Mouse (Mus musculus): ENCODE measurements at regions not wholly inside any gene's neighbourhood (a gene's known extent, or its start where the extent isn't known, plus 50 kb on each side); places are given as distances from the start of the nearest gene placed in this dataset.

DNA sequence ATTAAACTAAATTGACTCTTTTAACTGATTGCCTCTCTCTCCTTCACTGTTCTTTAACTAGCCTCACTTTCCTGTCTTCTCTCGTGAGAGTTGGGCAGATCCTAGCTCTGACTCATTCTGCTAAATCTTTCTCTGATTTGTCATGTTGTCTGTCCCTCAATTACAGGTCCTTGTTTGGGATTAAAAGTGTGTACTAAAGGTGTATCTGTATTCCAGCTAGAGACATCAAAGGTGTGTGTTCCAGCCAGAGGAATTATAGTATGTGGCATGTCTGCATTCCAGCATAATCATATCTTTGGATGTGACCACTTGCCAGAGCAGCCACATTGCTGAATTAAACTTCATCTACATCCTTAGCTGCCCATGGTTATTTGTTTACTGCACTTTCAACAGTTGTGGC is 167.5 kb upstream of the Fam83b start:
- Histone ChIP-seq H3K4me3 (ENCODE audit: control insufficient read depth, low read depth, low read length) (no peak overlapping the region), H3K4me1 (ENCODE audit: control insufficient read depth, insufficient read depth, low read length) (no peaks in the 10 kb centered on the region), H3K27ac (ENCODE audit: control insufficient read depth, insufficient read depth, low read depth, low read length) (no peak overlapping the region), H3K36me3 (ENCODE audit: control insufficient read depth, insufficient read depth, low read length) (no peaks in the 10 kb centered on the region), H3K27me3 (ENCODE audit: control insufficient read depth, insufficient read depth, low read length) (no peaks in the 10 kb centered on the region)
- TF ChIP-seq POLR2A (IDR thresholded peaks at IDR 0.05; ENCODE audit: control insufficient read depth, low read depth, low read length): no peak
- no peak for TF ChIP-seq CTCF (IDR thresholded peaks at IDR 0.05; ENCODE audit: control insufficient read depth, insufficient read depth, insufficient replicate concordance, low read depth, low read length)

DNA sequence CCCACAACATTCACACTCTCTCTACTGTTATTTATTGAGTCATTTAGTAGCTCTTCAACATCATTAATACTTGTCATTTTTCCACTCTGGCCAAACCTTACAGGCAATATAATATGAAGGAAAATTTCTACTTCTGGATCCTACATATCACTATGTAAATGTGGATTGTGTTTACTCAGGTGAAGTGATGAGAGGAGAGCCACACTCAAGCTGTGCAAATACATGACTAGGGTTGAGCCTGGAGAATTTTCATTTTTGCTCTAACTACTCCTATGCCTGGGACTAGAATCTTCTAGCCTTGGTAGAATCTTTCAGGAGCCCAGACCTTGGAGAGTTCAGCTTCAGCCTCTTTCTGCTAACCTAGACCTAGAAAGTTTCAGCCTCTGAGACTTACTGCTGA is 166.9 kb upstream of the Fam83b start:
- no peaks in the 10 kb centered on the region for H3K4me1 ChIP-seq (ENCODE audit: control insufficient read depth, insufficient read depth, low read length)
- H3K27me3 ChIP-seq (ENCODE audit: control insufficient read depth, insufficient read depth, low read length): no peaks in the 10 kb centered on the region
- H3K27ac ChIP-seq (ENCODE audit: control insufficient read depth, insufficient read depth, low read depth, low read length): no peak overlapping the region
- H3K4me3 ChIP-seq (ENCODE audit: control insufficient read depth, low read depth, low read length): no peak overlapping the region
- no peaks in the 10 kb centered on the region for H3K36me3 ChIP-seq (ENCODE audit: control insufficient read depth, insufficient read depth, low read length)
- no peak for TF ChIP-seq POLR2A (IDR thresholded peaks at IDR 0.05; ENCODE audit: control insufficient read depth, low read depth, low read length)

DNA sequence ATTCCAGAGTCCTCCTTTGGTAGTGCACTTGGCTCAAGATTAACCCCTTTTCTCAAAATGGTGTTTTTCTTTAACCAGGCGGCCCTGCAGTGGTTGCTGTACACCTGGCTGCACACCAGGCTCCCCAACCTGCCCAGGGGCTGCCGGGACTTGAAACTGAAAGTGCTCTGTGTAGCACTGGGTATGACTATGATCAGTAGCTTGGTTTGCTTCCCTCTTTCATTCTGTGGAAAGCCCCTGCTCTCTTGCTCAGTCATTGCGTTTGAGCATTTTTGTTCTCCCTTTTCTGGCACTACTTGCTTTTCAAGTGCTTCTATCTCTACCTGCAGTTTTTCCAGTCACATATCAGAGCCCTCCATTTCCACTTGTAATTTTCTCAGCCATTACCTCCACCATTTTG is 156.0 kb upstream of the Fam83b start:
- no peaks in the 10 kb centered on the region for H3K4me1 ChIP-seq (ENCODE audit: control insufficient read depth, insufficient read depth, low read length)
- no peak overlapping the region for H3K27ac ChIP-seq (ENCODE audit: control insufficient read depth, insufficient read depth, low read depth, low read length)
- no peak overlapping the region for H3K4me3 ChIP-seq (ENCODE audit: control insufficient read depth, low read depth, low read length)
- TF ChIP-seq POLR2A (IDR thresholded peaks at IDR 0.05; ENCODE audit: control insufficient read depth, low read depth, low read length) (no peak), CTCF (IDR thresholded peaks at IDR 0.05; ENCODE audit: control insufficient read depth, insufficient read depth, insufficient replicate concordance, low read depth, low read length) (no peak)
- no peaks in the 10 kb centered on the region for H3K27me3 ChIP-seq (ENCODE audit: control insufficient read depth, insufficient read depth, low read length)
- H3K36me3 ChIP-seq (ENCODE audit: control insufficient read depth, insufficient read depth, low read length): no peaks in the 10 kb centered on the region

DNA sequence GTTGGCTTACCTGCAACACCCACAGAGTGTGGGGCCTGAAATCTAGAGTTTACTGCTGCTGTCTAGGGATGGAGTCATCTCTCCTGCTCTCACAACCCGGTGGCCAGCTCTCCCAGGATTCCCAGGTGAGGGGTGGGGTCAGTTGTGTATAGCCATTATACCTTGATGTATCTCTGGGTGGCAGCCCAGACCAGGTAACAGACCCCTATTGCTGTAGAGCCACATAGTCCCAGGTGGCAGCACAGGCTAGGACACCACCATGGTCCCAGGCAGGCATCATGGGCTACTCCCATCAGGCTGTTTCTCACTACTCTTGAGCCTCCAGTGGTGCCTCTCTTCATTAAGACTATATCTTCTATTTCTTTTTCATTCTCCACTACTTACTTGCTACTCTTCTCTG is 148.9 kb upstream of the Fam83b start:
- no peak overlapping the region for H3K27ac ChIP-seq (ENCODE audit: control insufficient read depth, insufficient read depth, low read depth, low read length)
- TF ChIP-seq POLR2A (IDR thresholded peaks at IDR 0.05; ENCODE audit: control insufficient read depth, low read depth, low read length): no peak
- TF ChIP-seq CTCF (IDR thresholded peaks at IDR 0.05; ENCODE audit: control insufficient read depth, insufficient read depth, insufficient replicate concordance, low read depth, low read length): no peak
- H3K4me3 ChIP-seq (ENCODE audit: control insufficient read depth, low read depth, low read length): no peak overlapping the region
- H3K4me1 ChIP-seq (ENCODE audit: control insufficient read depth, insufficient read depth, low read length): no peaks in the 10 kb centered on the region
- no peaks in the 10 kb centered on the region for H3K36me3 ChIP-seq (ENCODE audit: control insufficient read depth, insufficient read depth, low read length)
- H3K27me3 ChIP-seq (ENCODE audit: control insufficient read depth, insufficient read depth, low read length): no peaks in the 10 kb centered on the region

DNA sequence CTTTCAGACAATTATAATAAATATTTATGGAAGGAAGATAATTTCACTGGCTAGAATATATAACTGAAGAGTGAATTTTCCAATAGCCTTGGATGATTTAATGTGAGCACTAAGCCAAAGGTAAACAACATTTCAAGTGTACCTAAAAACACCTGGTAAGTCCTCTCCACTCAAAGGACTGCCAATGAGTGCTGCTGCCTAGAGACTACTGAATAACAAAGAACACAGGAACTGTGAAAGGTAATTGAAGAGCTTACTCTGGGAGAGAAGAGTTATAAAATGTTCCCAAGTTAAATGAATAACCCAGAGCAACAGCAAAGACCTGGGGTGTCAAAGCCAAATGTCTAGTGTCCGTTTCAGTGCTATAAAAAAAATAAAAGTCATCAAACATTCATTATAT is 139.5 kb upstream of the Fam83b start:
- H3K4me3 ChIP-seq (ENCODE audit: control insufficient read depth, low read depth, low read length): no peak overlapping the region
- no peaks in the 10 kb centered on the region for H3K4me1 ChIP-seq (ENCODE audit: control insufficient read depth, insufficient read depth, low read length)
- H3K27ac ChIP-seq (ENCODE audit: control insufficient read depth, insufficient read depth, low read depth, low read length): no peak overlapping the region
- no peaks in the 10 kb centered on the region for H3K36me3 ChIP-seq (ENCODE audit: control insufficient read depth, insufficient read depth, low read length)
- TF ChIP-seq CTCF (IDR thresholded peaks at IDR 0.05; ENCODE audit: control insufficient read depth, insufficient read depth, insufficient replicate concordance, low read depth, low read length): no peak
- no peak for TF ChIP-seq POLR2A (IDR thresholded peaks at IDR 0.05; ENCODE audit: control insufficient read depth, low read depth, low read length)
- no peaks in the 10 kb centered on the region for H3K27me3 ChIP-seq (ENCODE audit: control insufficient read depth, insufficient read depth, low read length)

DNA sequence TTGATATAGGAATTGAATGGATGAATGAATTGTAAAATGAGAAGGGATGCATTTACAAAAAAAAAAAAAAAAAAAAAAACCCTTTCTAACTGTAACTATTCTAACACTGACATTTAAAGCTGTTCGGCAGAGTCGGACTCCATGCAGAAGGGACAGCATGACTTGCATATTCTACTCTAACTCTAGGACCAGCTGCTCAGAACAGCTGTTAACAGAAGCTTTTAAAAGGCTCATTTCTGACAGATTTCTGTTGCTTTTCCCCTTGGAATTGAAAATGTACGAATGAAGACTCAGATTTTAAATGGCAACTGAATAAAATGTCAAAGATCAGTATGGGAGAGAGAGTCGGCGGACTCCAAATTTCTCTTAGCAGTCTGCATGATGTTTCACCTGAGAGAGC is 138.9 kb upstream of the Fam83b start:
- H3K4me3 ChIP-seq (ENCODE audit: control insufficient read depth, low read depth, low read length): no peak overlapping the region
- H3K27ac ChIP-seq (ENCODE audit: control insufficient read depth, insufficient read depth, low read depth, low read length): no peak overlapping the region
- no peaks in the 10 kb centered on the region for H3K27me3 ChIP-seq (ENCODE audit: control insufficient read depth, insufficient read depth, low read length)
- H3K4me1 ChIP-seq (ENCODE audit: control insufficient read depth, insufficient read depth, low read length): no peaks in the 10 kb centered on the region
- TF ChIP-seq POLR2A (IDR thresholded peaks at IDR 0.05; ENCODE audit: control insufficient read depth, low read depth, low read length): no peak
- no peak for TF ChIP-seq CTCF (IDR thresholded peaks at IDR 0.05; ENCODE audit: control insufficient read depth, insufficient read depth, insufficient replicate concordance, low read depth, low read length)
- H3K36me3 ChIP-seq (ENCODE audit: control insufficient read depth, insufficient read depth, low read length): no peaks in the 10 kb centered on the region

DNA sequence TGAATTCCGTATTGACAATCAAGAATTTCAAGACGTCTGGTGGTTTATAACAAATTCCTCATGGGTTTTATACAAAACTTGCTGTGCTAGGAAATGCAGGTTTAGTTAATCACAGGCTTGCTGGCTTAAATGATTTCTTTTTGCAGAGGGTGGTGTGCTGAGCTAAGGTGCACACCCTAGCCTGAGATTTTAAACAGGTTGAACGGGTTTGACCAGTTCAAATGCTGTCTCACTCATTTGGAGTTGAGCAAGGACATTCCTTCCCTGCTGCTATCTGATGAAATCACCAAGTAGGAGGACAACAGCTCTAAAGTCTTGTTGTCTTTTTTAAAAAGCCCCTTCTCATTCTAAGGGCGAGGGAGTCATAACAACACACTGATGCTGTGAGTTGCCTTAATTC is 128.6 kb upstream of the Fam83b start:
- Histone ChIP-seq H3K4me1 (ENCODE audit: control insufficient read depth, insufficient read depth, low read length) (no peaks in the 10 kb centered on the region), H3K36me3 (ENCODE audit: control insufficient read depth, insufficient read depth, low read length) (no peaks in the 10 kb centered on the region), H3K4me3 (ENCODE audit: control insufficient read depth, low read depth, low read length) (no peak overlapping the region), H3K27ac (ENCODE audit: control insufficient read depth, insufficient read depth, low read depth, low read length) (no peak overlapping the region), H3K27me3 (ENCODE audit: control insufficient read depth, insufficient read depth, low read length) (no peaks in the 10 kb centered on the region)
- no peak for TF ChIP-seq CTCF (IDR thresholded peaks at IDR 0.05; ENCODE audit: control insufficient read depth, insufficient read depth, insufficient replicate concordance, low read depth, low read length)
- no peak for TF ChIP-seq POLR2A (IDR thresholded peaks at IDR 0.05; ENCODE audit: control insufficient read depth, low read depth, low read length)

DNA sequence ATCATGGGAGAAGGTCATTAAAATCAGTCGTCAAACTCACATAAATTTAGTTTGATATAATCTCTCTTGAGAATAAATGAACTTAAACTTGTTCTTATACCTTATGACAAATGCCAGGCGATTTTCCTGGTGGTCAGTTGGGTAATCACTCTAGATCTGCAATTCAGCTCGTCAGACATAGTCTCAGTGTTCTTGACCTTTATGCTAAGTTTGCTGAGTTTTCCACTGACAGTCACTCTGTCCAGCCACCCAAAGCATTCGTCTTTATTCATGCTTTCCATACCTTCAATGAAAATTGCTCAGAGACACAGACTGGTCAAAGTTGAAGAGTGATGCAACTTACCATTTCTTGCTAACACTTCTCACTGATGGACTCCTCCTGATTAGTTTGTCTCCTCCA is 126.1 kb upstream of the Fam83b start:
- H3K27ac ChIP-seq (ENCODE audit: control insufficient read depth, insufficient read depth, low read depth, low read length): no peak overlapping the region
- H3K36me3 ChIP-seq (ENCODE audit: control insufficient read depth, insufficient read depth, low read length): no peaks in the 10 kb centered on the region
- no peak overlapping the region for H3K4me3 ChIP-seq (ENCODE audit: control insufficient read depth, low read depth, low read length)
- no peaks in the 10 kb centered on the region for H3K4me1 ChIP-seq (ENCODE audit: control insufficient read depth, insufficient read depth, low read length)
- H3K27me3 ChIP-seq (ENCODE audit: control insufficient read depth, insufficient read depth, low read length): no peaks in the 10 kb centered on the region
- TF ChIP-seq CTCF (IDR thresholded peaks at IDR 0.05; ENCODE audit: control insufficient read depth, insufficient read depth, insufficient replicate concordance, low read depth, low read length) (no peak), POLR2A (IDR thresholded peaks at IDR 0.05; ENCODE audit: control insufficient read depth, low read depth, low read length) (no peak)
